Mouse (Mus musculus) spleen, adult 2 months (tissue): ENCODE measurements around the gene Plcb1. TPM values are rescaled to one million over a fixed set of nuclear protein-coding genes. Genes with fewer than 3 reads are reported as not detected.

ENCODE experiments used
- DNase-seq, 2 experiments: peaks; one replicate each; pipeline versions ENCODE4 v3.0.0 to v3.0.0-alpha.2; 2012 to 2021; ENCODE audit warnings: low spot score in 2 of 2, low read depth in 1 of 2
- H3K27ac ChIP-seq: fragments of 200-500 bp; 2 replicates; pipeline ENCODE4 v1.5.1; 2012; ENCODE audit warnings: low read length, inconsistent platforms; ENCODE audit not compliant: insufficient read depth
- H3K27me3 ChIP-seq: fragments of 200-500 bp; 2 replicates; pipeline ENCODE4 v1.6.1; 2012; ENCODE audit warnings: mild to moderate bottlenecking, moderate library complexity, low read length, inconsistent platforms; ENCODE audit not compliant: control insufficient read depth, insufficient read depth
- H3K36me3 ChIP-seq: fragments of 200-500 bp; 2 replicates; pipeline ENCODE4 v1.6.1; 2012; ENCODE audit warnings: mild to moderate bottlenecking, low read length, inconsistent platforms; ENCODE audit not compliant: control insufficient read depth, insufficient read depth
- H3K4me1 ChIP-seq: fragments of 200-500 bp; 2 replicates; pipeline ENCODE4 v1.6.1; 2011; ENCODE audit warnings: inconsistent platforms; ENCODE audit not compliant: control insufficient read depth, insufficient read depth, insufficient read length
- H3K4me3 ChIP-seq: fragments of 200-500 bp; 2 replicates; pipeline ENCODE4 v1.5.1; 2011; ENCODE audit warnings: mild to moderate bottlenecking, inconsistent platforms; ENCODE audit not compliant: insufficient read depth, insufficient read length; ENCODE audit errors: extremely low read depth
- CTCF ChIP-seq: fragments of 200-500 bp; IDR thresholded peaks from 2 replicates; pipeline ENCODE4 v1.5.1; 2011; ENCODE audit warnings: mild to moderate bottlenecking, inconsistent platforms; ENCODE audit not compliant: insufficient read depth, insufficient read length, insufficient replicate concordance; ENCODE audit errors: extremely low read depth
- POLR2A ChIP-seq: fragments of 200-500 bp; IDR thresholded peaks from 2 replicates; pipeline ENCODE4 v1.6.1; 2011; ENCODE audit warnings: low read depth, low read length, inconsistent platforms
- WGBS: fragments of 180-500 bp; shearing (Covaris S2); methylation state at CpG from one replicate; pipeline ENCODE4 v1.1.7; 2018; 5-methylcytosine and 5-hydroxymethylcytosine counted together
- polyA plus RNA-seq: library from polyadenylated mRNA; depleted of rRNA; stranded (reverse); fragments of >200 nt; gene quantifications from 2 replicates; pipeline ENCODE4 v1.2.3, GENCODE M21; 2012

The Plcb1 gene
- polyA plus RNA-seq, 1 experiment: 0.22 TPM

DNA sequence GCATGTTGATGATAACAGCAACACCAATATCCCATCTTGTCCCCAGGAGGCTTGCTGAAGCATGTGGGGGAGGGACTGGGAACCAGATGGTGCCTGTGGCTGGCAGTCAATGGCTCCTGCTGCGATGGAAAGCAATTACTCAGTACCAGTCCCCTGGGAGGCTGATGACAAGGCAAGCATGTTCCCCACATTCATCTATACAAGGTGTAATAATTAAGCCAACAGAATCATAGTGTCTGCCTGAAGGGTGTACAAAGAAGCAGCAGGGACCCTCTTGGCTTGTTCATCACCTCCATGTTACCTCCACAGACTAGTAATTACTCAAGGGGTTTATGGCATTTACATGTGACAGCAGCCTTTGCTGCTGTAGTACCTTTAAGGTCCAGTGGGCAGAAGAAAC lies 125.0 kb downstream of the Plcb1 start:
- no peak for DNase-seq
- no peaks in the 10 kb centered on the region for H3K36me3 ChIP-seq
- no peak for TF ChIP-seq POLR2A
- no peak for TF ChIP-seq CTCF
- H3K27me3 ChIP-seq: no peaks in the 10 kb centered on the region
- no peak overlapping the region for H3K27ac ChIP-seq
- H3K4me3 ChIP-seq: no peak overlapping the region
- WGBS: 72% methylated on average over 1 of the region's 1 CpGs
- no peaks in the 10 kb centered on the region for H3K4me1 ChIP-seq

GRCm38 (mm10) chr2:134911360-134911759 lies 125.5 kb downstream of the Plcb1 start:
- TF ChIP-seq POLR2A (no peak), CTCF (no peak)
- H3K4me1 ChIP-seq: no peaks in the 10 kb centered on the region
- H3K27me3 ChIP-seq: no peaks in the 10 kb centered on the region
- no peak overlapping the region for H3K4me3 ChIP-seq
- H3K27ac ChIP-seq: no peak overlapping the region
- no peaks in the 10 kb centered on the region for H3K36me3 ChIP-seq
- no peak for DNase-seq
- 89% methylated on average over 6 of the region's 6 CpGs for WGBS

DNA sequence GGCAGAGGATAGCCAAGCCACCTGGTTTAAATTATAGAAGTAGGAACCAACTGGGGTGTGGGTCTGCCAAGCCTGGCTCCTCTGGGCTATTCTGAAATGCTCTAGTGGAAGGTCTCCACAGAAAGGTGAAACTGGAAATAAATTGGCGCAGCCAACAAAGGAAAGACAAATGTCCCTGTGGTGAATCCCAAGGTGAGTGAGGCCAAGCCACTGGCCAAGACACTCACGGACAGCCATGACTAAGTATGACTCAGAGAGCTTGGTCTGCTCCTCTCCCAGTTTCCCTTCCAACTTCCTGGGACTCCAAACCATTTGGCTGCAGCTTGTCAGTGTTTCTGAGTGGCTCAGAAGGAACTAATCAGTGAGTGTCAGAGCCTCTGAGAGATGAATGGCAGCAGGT lies 126.7 kb downstream of the Plcb1 start:
- no peak for TF ChIP-seq CTCF
- no peak for TF ChIP-seq POLR2A
- WGBS: 85% methylated on average over 2 of the region's 2 CpGs
- H3K36me3 ChIP-seq: no peaks in the 10 kb centered on the region
- no peak for DNase-seq
- no peak overlapping the region for H3K27ac ChIP-seq
- H3K27me3 ChIP-seq: no peaks in the 10 kb centered on the region
- H3K4me1 ChIP-seq: no peaks in the 10 kb centered on the region
- H3K4me3 ChIP-seq: no peak overlapping the region

GRCm38 (mm10) chr2:134913542-134913941 lies 127.7 kb downstream of the Plcb1 start:
- H3K27ac ChIP-seq: no peak overlapping the region
- no peaks in the 10 kb centered on the region for H3K36me3 ChIP-seq
- DNase-seq: no peak
- TF ChIP-seq CTCF (no peak), POLR2A (no peak)
- H3K4me3 ChIP-seq: no peak overlapping the region
- no peaks in the 10 kb centered on the region for H3K4me1 ChIP-seq
- 92% methylated on average over 3 of the region's 3 CpGs for WGBS
- no peaks in the 10 kb centered on the region for H3K27me3 ChIP-seq

DNA sequence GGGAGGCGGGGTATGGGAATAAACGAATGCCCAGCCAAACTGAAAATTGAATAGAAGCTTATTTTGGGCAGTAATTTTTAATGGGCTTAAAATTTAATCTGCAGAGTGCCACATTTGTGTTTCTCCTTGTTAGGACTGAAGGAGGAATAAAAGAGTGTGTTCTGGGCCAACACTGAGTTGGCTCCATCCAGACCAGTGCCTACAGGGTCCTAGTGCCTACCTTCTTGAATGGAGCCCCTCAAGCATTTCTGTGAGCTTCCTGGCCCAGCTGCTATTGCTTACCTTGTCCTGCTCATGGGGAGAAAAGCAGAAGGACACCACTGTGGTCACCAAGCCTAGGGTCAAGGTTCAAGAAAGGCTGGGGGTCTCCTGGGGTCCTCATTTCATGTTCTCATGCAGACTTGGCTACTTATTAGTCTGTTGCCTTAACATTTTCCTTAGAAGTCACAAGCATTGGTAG lies 128.3 kb downstream of the Plcb1 start:
- 85% methylated on average over 2 of the region's 2 CpGs for WGBS
- no peaks in the 10 kb centered on the region for H3K27me3 ChIP-seq
- H3K4me3 ChIP-seq: no peak overlapping the region
- no peaks in the 10 kb centered on the region for H3K36me3 ChIP-seq
- no peak overlapping the region for H3K27ac ChIP-seq
- H3K4me1 ChIP-seq: no peaks in the 10 kb centered on the region
- no peak for TF ChIP-seq CTCF
- TF ChIP-seq POLR2A: no peak
- DNase-seq: no peak

DNA sequence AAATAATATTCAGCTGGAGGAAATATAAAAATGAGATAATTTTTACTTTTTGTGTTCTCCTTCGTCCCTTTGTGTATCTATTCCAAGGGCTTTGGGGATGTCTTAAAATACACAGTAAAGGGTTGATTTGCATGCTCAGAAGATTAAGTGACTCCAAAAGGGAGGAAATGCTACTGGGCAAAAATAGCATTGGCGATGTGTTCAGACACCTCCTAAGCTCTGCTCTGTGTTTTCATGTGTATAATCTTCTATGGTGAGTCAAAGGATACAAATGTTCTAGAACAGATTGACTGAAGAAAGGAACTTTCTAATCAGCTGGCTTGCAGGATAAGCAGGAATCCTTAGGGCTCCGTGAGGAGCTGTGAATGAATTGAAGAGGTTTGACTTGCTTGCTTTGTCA lies 129.2 kb downstream of the Plcb1 start:
- no peak overlapping the region for H3K4me3 ChIP-seq
- H3K36me3 ChIP-seq: no peaks in the 10 kb centered on the region
- no peaks in the 10 kb centered on the region for H3K4me1 ChIP-seq
- DNase-seq: no peak
- H3K27ac ChIP-seq: no peak overlapping the region
- WGBS: 84% methylated on average over 3 of the region's 3 CpGs
- H3K27me3 ChIP-seq: no peaks in the 10 kb centered on the region
- no peak for TF ChIP-seq POLR2A
- no peak for TF ChIP-seq CTCF

- Histone ChIP-seq H3K36me3 (no peaks in the 10 kb centered on the region), H3K27ac (no peak overlapping the region), H3K4me3 (no peak overlapping the region), H3K27me3 (no peaks in the 10 kb centered on the region), H3K4me1 (no peaks in the 10 kb centered on the region)
- no peak for TF ChIP-seq POLR2A
- DNase-seq: no peak
- 81% methylated on average over 9 of the region's 9 CpGs for WGBS
Measured at GRCm38 (mm10) chr2:134920611-134921280, 134.9 kb downstream of the Plcb1 start.
